Mouse (Mus musculus) lung, postnatal 0 days (tissue): Measurements from ENCODE around the gene Mmd2.
A peak's percentile ranks its signal among the peaks of the same experiment; 100 is the strongest.

ENCODE experiments used
- CTCF ChIP-seq: IDR thresholded peaks from 2 replicates; pipeline ENCODE4 v1.5.1; 2016; ENCODE audit warnings: antibody characterized with exemption, mild to moderate bottlenecking
- EP300 ChIP-seq: IDR thresholded peaks from 2 replicates; pipeline ENCODE4 v1.6.1; 2016; ENCODE audit warnings: antibody characterized with exemption, mild to moderate bottlenecking, control low read depth

GRCm38 (mm10) chr5:142550706-142551652, 57.6 kb downstream of the Mmd2 start, which contains the start of gene Radil:
- TF ChIP-seq CTCF (peak; percentile 88), EP300 (no peak)
